14 mouse cellular contexts compared by ENCODE assay signal in genomic region chr11:84749490-84750349, GRCm38 (mm10).
DNase-seq lines count a peak whose midpoint lies in the region; ATAC-seq and TF ChIP-seq lines count a peak whose summit lies in the region.
"Had no signal": no experiment of that assay in that cellular context is flagged by ENCODE, and none has a peak within 500 bp of the region (broad histone marks: within the 10 kb centered on the region; RNA-seq: fewer than 3 reads in every experiment).

No protein-coding gene starts in this region.

- H3K4me3 ChIP-seq in intestine, embryonic 15.5 days (replicated peaks), result no peak overlapping the region
- H3K4me3 ChIP-seq in intestine, postnatal 0 days (ENCODE audit: low read depth, low read length), result no peak overlapping the region
- H3K4me3 ChIP-seq in thymus, adult 2 months (ENCODE audit: control insufficient read depth, insufficient read depth, low read length), result no peak overlapping the region
- H3K4me3 ChIP-seq: forebrain, embryonic 15.5 days; midbrain, embryonic 15.5 days; stomach, embryonic 15.5 days had no signal

- 0 out of 2 replicates have a peak, but pooled peaks have one; percentile 23 for ATAC-seq in intestine, embryonic 15.5 days
- no peak for ATAC-seq in intestine, postnatal 0 days
- ATAC-seq in granulocyte monocyte progenitor cell, adult 5-6 weeks (replicated peaks; ENCODE audit: poor library complexity, severe bottlenecking), result no peak
- ATAC-seq: forebrain, embryonic 15.5 days; midbrain, embryonic 15.5 days had no signal

- 42% methylated on average over 12 of the region's 12 CpGs for whole genome bisulfite sequencing in intestine, embryonic 15.5 days
- 39% methylated on average over 12 of the region's 12 CpGs for WGBS in intestine, postnatal 0 days
- 66% methylated on average over 12 of the region's 12 CpGs for WGBS in thymus, adult 2 months

- no peak overlapping the region for H3K4me2 ChIP-seq in intestine, embryonic 15.5 days (replicated peaks)
- no peak overlapping the region for H3K4me2 ChIP-seq in intestine, postnatal 0 days (replicated peaks; ENCODE audit: low read depth)
- H3K4me2 ChIP-seq: forebrain, embryonic 15.5 days; hindbrain, embryonic 14.5 days; midbrain, embryonic 15.5 days; stomach, embryonic 15.5 days had no signal

- no peak overlapping the region for H3K27ac ChIP-seq in intestine, embryonic 15.5 days
- no peak overlapping the region for H3K27ac ChIP-seq in intestine, postnatal 0 days (ENCODE audit: low read depth, low read length)
- H3K27ac ChIP-seq in thymus, adult 2 months (ENCODE audit: control insufficient read depth, insufficient read depth, low read length), result no peak overlapping the region
- H3K27ac ChIP-seq: forebrain, embryonic 15.5 days; midbrain, embryonic 15.5 days; stomach, embryonic 15.5 days had no signal

- H3K9ac ChIP-seq in intestine, embryonic 15.5 days, result no peak overlapping the region
- no peak overlapping the region for H3K9ac ChIP-seq in intestine, postnatal 0 days (ENCODE audit: low read depth, low read length)
- H3K9ac ChIP-seq: forebrain, embryonic 15.5 days; hindbrain, embryonic 14.5 days; midbrain, embryonic 15.5 days; stomach, embryonic 15.5 days had no signal

- DNase-seq in adrenal gland, postnatal 10 days, result peak; percentile 28
- DNase-seq in adrenal gland, adult 2 months, result no peak
- DNase-seq in thymus, postnatal 4 days, result peak; percentile 9
- no peak for DNase-seq in thymus, adult 2 months
- DNase-seq in retina, postnatal 1 day, result peak; percentile 70
- DNase-seq: lung, adult 2 months; right cerebral cortex, postnatal 4 days had no signal

- no peak for TF ChIP-seq CTCF in intestine, postnatal 0 days (IDR thresholded peaks at IDR 0.05; ENCODE audit: low read depth)
- no peak for TF ChIP-seq CTCF in thymus, adult 2 months (IDR thresholded peaks at IDR 0.05; ENCODE audit: borderline replicate concordance, control insufficient read depth, extremely low read depth, insufficient read depth, low read length, poor library complexity)

- H3K27me3 ChIP-seq in intestine, embryonic 15.5 days (replicated peaks), result no peaks in the 10 kb centered on the region
- no peaks in the 10 kb centered on the region for H3K27me3 ChIP-seq in intestine, postnatal 0 days (replicated peaks; ENCODE audit: control insufficient read depth, insufficient read depth, low read length)
- H3K27me3 ChIP-seq in thymus, adult 2 months (ENCODE audit: control insufficient read depth, insufficient read depth, low read length), result no peaks in the 10 kb centered on the region
- H3K27me3 ChIP-seq: midbrain, embryonic 15.5 days; stomach, embryonic 15.5 days had no signal

- H3K9me3 ChIP-seq in intestine, embryonic 15.5 days, result no peaks in the 10 kb centered on the region
- no peaks in the 10 kb centered on the region for H3K9me3 ChIP-seq in intestine, postnatal 0 days (ENCODE audit: control insufficient read depth)
- H3K9me3 ChIP-seq: forebrain, embryonic 15.5 days; midbrain, embryonic 15.5 days; stomach, embryonic 15.5 days had no signal

- H3K36me3 ChIP-seq in intestine, embryonic 15.5 days, result no peaks in the 10 kb centered on the region
- no peaks in the 10 kb centered on the region for H3K36me3 ChIP-seq in intestine, postnatal 0 days (ENCODE audit: control insufficient read depth, insufficient read depth)
- no peaks in the 10 kb centered on the region for H3K36me3 ChIP-seq in thymus, adult 2 months (ENCODE audit: control insufficient read depth, insufficient read depth, low read length)
- H3K36me3 ChIP-seq: forebrain, embryonic 15.5 days; midbrain, embryonic 15.5 days; stomach, embryonic 15.5 days had no signal

- TF ChIP-seq POLR2A in thymus, adult 2 months (IDR thresholded peaks at IDR 0.05; ENCODE audit: control insufficient read depth, extremely low read depth, insufficient read depth, low read length, poor library complexity), result no peak

- H3K4me1 ChIP-seq in intestine, embryonic 15.5 days (replicated peaks), result no peaks in the 10 kb centered on the region
- no peaks in the 10 kb centered on the region for H3K4me1 ChIP-seq in intestine, postnatal 0 days (replicated peaks; ENCODE audit: control insufficient read depth, insufficient read depth, low read length)
- no peaks in the 10 kb centered on the region for H3K4me1 ChIP-seq in thymus, adult 2 months (replicated peaks; ENCODE audit: control insufficient read depth, insufficient read depth, low read length)
- H3K4me1 ChIP-seq: forebrain, embryonic 15.5 days; midbrain, embryonic 15.5 days; stomach, embryonic 15.5 days had no signal

Comparison
In these comparisons a context has a peak if more than half of its experiments do, and no peak if none do; other contexts are left out.
1. DNase-seq: peak in adrenal gland, postnatal 10 days (single experiment), thymus, postnatal 4 days (single experiment) and retina, postnatal 1 day (single experiment); none in adrenal gland, adult 2 months (single experiment) and thymus, adult 2 months (single experiment).